Mouse (Mus musculus) cerebellum, adult 8-10 months (tissue): ENCODE results near the gene Ifit1bl2.
"Not testable (repeated sequence)": the region's sequence is repeated elsewhere in the genome, so short reads cannot be mapped to it uniquely, and the experiment has no call there.

Experiments
- DNase-seq: peaks from one replicate; pipeline ENCODE4 v3.0.0; 2022

Ifit1bl2 gene

GRCm38 (mm10) chr19:34640623-34641022, at the start of gene Ifit1bl2, which contains the start of gene Ifit1:
Gene Ifit1bl2, minus strand, starts transcription at chr19:34640743.
Gene Ifit1, plus strand, starts transcription at chr19:34640871.
- DNase-seq, result no peak

- no peak for DNase-seq
Measured at GRCm38 (mm10) chr19:34685530-34685929, 45.0 kb upstream of the Ifit1bl2 start.

GRCm38 (mm10) chr19:34684857-34685256, 44.3 kb upstream of the Ifit1bl2 start:
- DNase-seq, result no peak

GRCm38 (mm10) chr19:34678428-34678827, 37.9 kb upstream of the Ifit1bl2 start:
- no peak for DNase-seq

GRCm38 (mm10) chr19:34673476-34673875, 32.9 kb upstream of the Ifit1bl2 start:
- peak; percentile 11 for DNase-seq

- peak; percentile 59 for DNase-seq
Measured at GRCm38 (mm10) chr19:34666127-34666526, 25.6 kb upstream of the Ifit1bl2 start.

- DNase-seq, result no peak
Measured at GRCm38 (mm10) chr19:34662740-34663139, 22.2 kb upstream of the Ifit1bl2 start.

- peak; percentile 34 for DNase-seq
Measured at GRCm38 (mm10) chr19:34662067-34662507, 21.5 kb upstream of the Ifit1bl2 start.

- DNase-seq, result no peak
Measured at GRCm38 (mm10) chr19:34656511-34657298, 16.2 kb upstream of the Ifit1bl2 start.

- DNase-seq, result no peak
Measured at GRCm38 (mm10) chr19:34655227-34655805, 14.8 kb upstream of the Ifit1bl2 start.

GRCm38 (mm10) chr19:34650997-34651396, 10.5 kb upstream of the Ifit1bl2 start:
- DNase-seq, result no peak

GRCm38 (mm10) chr19:34650276-34650675, 9.7 kb upstream of the Ifit1bl2 start:
- DNase-seq, result no peak

GRCm38 (mm10) chr19:34647630-34648029, 7.1 kb upstream of the Ifit1bl2 start:
- not testable (repeated sequence) for DNase-seq

- DNase-seq, result no peak
Measured at GRCm38 (mm10) chr19:34642616-34643015, 2.1 kb upstream of the Ifit1bl2 start.

GRCm38 (mm10) chr19:34636933-34637557, 3.5 kb downstream of the Ifit1bl2 start:
- peak; percentile 8 for DNase-seq

GRCm38 (mm10) chr19:34633484-34633883, 7.1 kb downstream of the Ifit1bl2 start:
- DNase-seq, result no peak

- no peak for DNase-seq
Measured at GRCm38 (mm10) chr19:34631487-34631886, 9.1 kb downstream of the Ifit1bl2 start.

- DNase-seq, result no peak
Measured at GRCm38 (mm10) chr19:34627496-34627895, 13.0 kb downstream of the Ifit1bl2 start.

GRCm38 (mm10) chr19:34624663-34625062, 15.9 kb downstream of the Ifit1bl2 start:
- no peak for DNase-seq

- DNase-seq, result no peak
Measured at GRCm38 (mm10) chr19:34623781-34624180, 16.8 kb downstream of the Ifit1bl2 start.

- DNase-seq, result no peak
Measured at GRCm38 (mm10) chr19:34620871-34621270, 19.7 kb downstream of the Ifit1bl2 start.

- DNase-seq, result not testable (repeated sequence)
Measured at GRCm38 (mm10) chr19:34612243-34613001, 28.1 kb downstream of the Ifit1bl2 start.

- not testable (repeated sequence) for DNase-seq
Measured at GRCm38 (mm10) chr19:34610118-34610517, 30.4 kb downstream of the Ifit1bl2 start.
